Mouse (Mus musculus): ENCODE results near the gene Cpn1. TPM values are rescaled to one million over a fixed set of nuclear protein-coding genes. Genes with fewer than 3 reads are reported as not detected.
A peak's percentile ranks its signal among the peaks of the same experiment; 100 is the strongest.
"Not testable (repeated sequence)": the region's sequence is repeated elsewhere in the genome, so short reads cannot be mapped to it uniquely, and the experiment has no call there.

Gene Cpn1
- total and polyA plus RNA-seq, 2 experiments from 2014 or later = 0.57 to 0.74 TPM

GRCm38 (mm10) chr19:43959162-43959561, 27.2 kb downstream of the Cpn1 start:
- no peak for ATAC-seq
- no peak overlapping the region for H3K4me3 ChIP-seq (ENCODE audit: low read depth, low read length)
- no peaks in the 10 kb centered on the region for H3K36me3 ChIP-seq (ENCODE audit: insufficient read depth)
- H3K4me1 ChIP-seq (ENCODE audit: insufficient read depth) = no peaks in the 10 kb centered on the region
- no peak overlapping the region for H3K27ac ChIP-seq (ENCODE audit: low read depth, low read length)
- no peaks in the 10 kb centered on the region for H3K9me3 ChIP-seq (ENCODE audit: low read length)
- no peak overlapping the region for H3K4me2 ChIP-seq (ENCODE audit: low read depth)
- TF ChIP-seq CTCF (IDR thresholded peaks at IDR 0.05; ENCODE audit: low read depth) = peak; percentile 81
- no peak overlapping the region for H3K9ac ChIP-seq
- no peaks in the 10 kb centered on the region for H3K27me3 ChIP-seq (ENCODE audit: insufficient read depth, low read length)
- WGBS = 30% methylated on average over 2 of the region's 2 CpGs
- DNase-seq = peak; percentile 56

GRCm38 (mm10) chr19:43957881-43958280, 28.5 kb downstream of the Cpn1 start:
- H3K4me3 ChIP-seq (ENCODE audit: low read depth, low read length) = no peak overlapping the region
- H3K4me2 ChIP-seq (ENCODE audit: low read depth) = no peak overlapping the region
- H3K36me3 ChIP-seq (ENCODE audit: insufficient read depth) = no peaks in the 10 kb centered on the region
- no peak overlapping the region for H3K9ac ChIP-seq
- ATAC-seq = peak; percentile 50
- no peaks in the 10 kb centered on the region for H3K4me1 ChIP-seq (ENCODE audit: insufficient read depth)
- no peak overlapping the region for H3K27ac ChIP-seq (ENCODE audit: low read depth, low read length)
- no peaks in the 10 kb centered on the region for H3K9me3 ChIP-seq (ENCODE audit: low read length)
- 76% methylated on average over 4 of the region's 4 CpGs for WGBS
- no peak for TF ChIP-seq CTCF (IDR thresholded peaks at IDR 0.05; ENCODE audit: low read depth)
- no peaks in the 10 kb centered on the region for H3K27me3 ChIP-seq (ENCODE audit: insufficient read depth, low read length)
- peak; percentile 19 for DNase-seq

- DNase-seq (peak; percentile 15), ATAC-seq (0 out of 2 replicates have a peak, but pooled peaks have one; percentile 16)
- H3K9ac ChIP-seq = no peak overlapping the region
- no peaks in the 10 kb centered on the region for H3K27me3 ChIP-seq (ENCODE audit: insufficient read depth, low read length)
- no peak overlapping the region for H3K4me3 ChIP-seq (ENCODE audit: low read depth, low read length)
- WGBS = 26% methylated on average over 4 of the region's 4 CpGs
- no peak for TF ChIP-seq CTCF (IDR thresholded peaks at IDR 0.05; ENCODE audit: low read depth)
- H3K4me1 ChIP-seq (ENCODE audit: insufficient read depth) = no peaks in the 10 kb centered on the region
- H3K9me3 ChIP-seq (ENCODE audit: low read length) = no peaks in the 10 kb centered on the region
- H3K4me2 ChIP-seq (ENCODE audit: low read depth) = no peak overlapping the region
- H3K27ac ChIP-seq (ENCODE audit: low read depth, low read length) = no peak overlapping the region
- H3K36me3 ChIP-seq (ENCODE audit: insufficient read depth) = no peaks in the 10 kb centered on the region
Observed at GRCm38 (mm10) chr19:43957402-43957801, 29.0 kb downstream of the Cpn1 start.

GRCm38 (mm10) chr19:43955266-43955665, 31.1 kb downstream of the Cpn1 start:
- no peaks in the 10 kb centered on the region for H3K36me3 ChIP-seq (ENCODE audit: insufficient read depth)
- no peak overlapping the region for H3K4me2 ChIP-seq (ENCODE audit: low read depth)
- no peaks in the 10 kb centered on the region for H3K9me3 ChIP-seq (ENCODE audit: low read length)
- DNase-seq = no peak
- H3K27ac ChIP-seq (ENCODE audit: low read depth, low read length) = no peak overlapping the region
- 83% methylated on average over 5 of the region's 5 CpGs for WGBS
- H3K4me1 ChIP-seq (ENCODE audit: insufficient read depth) = no peaks in the 10 kb centered on the region
- no peak for ATAC-seq
- H3K4me3 ChIP-seq (ENCODE audit: low read depth, low read length) = no peak overlapping the region
- H3K27me3 ChIP-seq (ENCODE audit: insufficient read depth, low read length) = no peaks in the 10 kb centered on the region
- no peak overlapping the region for H3K9ac ChIP-seq
- TF ChIP-seq CTCF (IDR thresholded peaks at IDR 0.05; ENCODE audit: low read depth) = no peak

GRCm38 (mm10) chr19:43954864-43955263, 31.5 kb downstream of the Cpn1 start:
- no peaks in the 10 kb centered on the region for H3K27me3 ChIP-seq (ENCODE audit: insufficient read depth, low read length)
- H3K36me3 ChIP-seq (ENCODE audit: insufficient read depth) = no peaks in the 10 kb centered on the region
- no peak overlapping the region for H3K9ac ChIP-seq
- TF ChIP-seq CTCF (IDR thresholded peaks at IDR 0.05; ENCODE audit: low read depth) = no peak
- no peaks in the 10 kb centered on the region for H3K4me1 ChIP-seq (ENCODE audit: insufficient read depth)
- no peak overlapping the region for H3K4me3 ChIP-seq (ENCODE audit: low read depth, low read length)
- no peaks in the 10 kb centered on the region for H3K9me3 ChIP-seq (ENCODE audit: low read length)
- H3K4me2 ChIP-seq (ENCODE audit: low read depth) = no peak overlapping the region
- H3K27ac ChIP-seq (ENCODE audit: low read depth, low read length) = no peak overlapping the region
- WGBS = 79% methylated on average over 4 of the region's 4 CpGs
- ATAC-seq (no peak), DNase-seq (no peak)

- not testable (repeated sequence) for H3K27me3 ChIP-seq (ENCODE audit: insufficient read depth, low read length); H3K4me2 ChIP-seq (ENCODE audit: low read depth); DNase-seq; H3K27ac ChIP-seq (ENCODE audit: low read depth, low read length); H3K36me3 ChIP-seq (ENCODE audit: insufficient read depth); H3K9me3 ChIP-seq (ENCODE audit: low read length); H3K4me3 ChIP-seq (ENCODE audit: low read depth, low read length); H3K9ac ChIP-seq; ATAC-seq; H3K4me1 ChIP-seq (ENCODE audit: insufficient read depth)
- WGBS = 89% methylated on average over 8 of the region's 8 CpGs
Observed at GRCm38 (mm10) chr19:43952936-43953335, 33.4 kb downstream of the Cpn1 start.

GRCm38 (mm10) chr19:43949111-43949810, 37.1 kb downstream of the Cpn1 start:
- Histone ChIP-seq H3K4me2 (ENCODE audit: low read depth) (no peak overlapping the region), H3K4me1 (ENCODE audit: insufficient read depth) (no peaks in the 10 kb centered on the region), H3K4me3 (ENCODE audit: low read depth, low read length) (no peak overlapping the region), H3K36me3 (ENCODE audit: insufficient read depth) (no peaks in the 10 kb centered on the region), H3K27ac (ENCODE audit: low read depth, low read length) (no peak overlapping the region), H3K9me3 (ENCODE audit: low read length) (no peaks in the 10 kb centered on the region), H3K9ac (no peak overlapping the region), H3K27me3 (ENCODE audit: insufficient read depth, low read length) (no peaks in the 10 kb centered on the region)
- no peak for DNase-seq
- no peak for TF ChIP-seq CTCF (IDR thresholded peaks at IDR 0.05; ENCODE audit: low read depth)
- ATAC-seq = no peak
- 7% methylated on average over 12 of the region's 12 CpGs for WGBS

Data from forebrain, postnatal 0 days (tissue).